Mouse (Mus musculus) adrenal gland, adult 10 weeks (tissue): ENCODE measurements around the gene Selenov. TPM values are rescaled to one million over a fixed set of nuclear protein-coding genes. Genes with fewer than 3 reads are reported as not detected.

Source experiments
- polyA plus RNA-seq: library from polyadenylated mRNA; stranded (reverse); fragments of 350-450 nt; fragmentation: Illumina TruSeq; extraction: RNeasy Lipid Tissue Mini Kit (QIAGEN cat#74804); gene quantifications from one replicate; pipeline ENCODE4 v1.2.3, GENCODE M21; 2014; ENCODE audit warnings: low read depth, low replicate concordance

The Selenov gene
- not detected for polyA plus RNA-seq

GRCm38 (mm10) chr7:28290638-28291590 lies at the start of gene Selenov:
Gene Selenov, minus strand, starts transcription at chr7:28291186.

GRCm38 (mm10) chr7:28338108-28338998 lies 47.4 kb upstream of the Selenov start, which contains the start of gene Supt5:
Gene Supt5, minus strand, starts transcription at chr7:28338746.

GRCm38 (mm10) chr7:28311926-28312543 lies 21.0 kb upstream of the Selenov start, which contains the start of gene Timm50:
Gene Timm50, minus strand, starts transcription at chr7:28312072.

GRCm38 (mm10) chr7:28301616-28302433 lies 10.8 kb upstream of the Selenov start, which contains the start of gene Dll3:
Gene Dll3, minus strand, starts transcription at chr7:28302238.

GRCm38 (mm10) chr7:28277615-28278278 lies 13.2 kb downstream of the Selenov start, which contains the start of gene Eid2b:
Gene Eid2b, plus strand, starts transcription at chr7:28277739.

GRCm38 (mm10) chr7:28267129-28268041 lies 23.6 kb downstream of the Selenov start, which contains the start of gene Eid2:
Gene Eid2, plus strand, starts transcription at chr7:28267881.

Other genes with a start within 250 kb of the Selenov start
- 41.3 TPM for gene Psmc4, start 241.1 kb downstream of the Selenov start, polyA plus RNA-seq
- gene Fcgbp, start 219.9 kb downstream of the Selenov start, polyA plus RNA-seq, result not detected
- not detected for gene 9530053A07Rik, start 161.7 kb downstream of the Selenov start, polyA plus RNA-seq
- gene Fbl, start 121.5 kb downstream of the Selenov start, polyA plus RNA-seq, result 12.5 TPM
- gene Dyrk1b, start 111.7 kb downstream of the Selenov start, polyA plus RNA-seq, result 0.64 TPM
- 23.3 TPM for gene Eid2, start 23.3 kb downstream of the Selenov start, polyA plus RNA-seq
- gene Eid2b, start 13.4 kb downstream of the Selenov start, polyA plus RNA-seq, result 17.0 TPM
- gene Dll3, start 11.1 kb upstream of the Selenov start, polyA plus RNA-seq, result not detected
- gene Timm50, start 20.9 kb upstream of the Selenov start, polyA plus RNA-seq, result 11.4 TPM
- 52.4 TPM for gene Supt5, start 47.6 kb upstream of the Selenov start, polyA plus RNA-seq
- 162 TPM for gene Rps16, start 59.5 kb upstream of the Selenov start, polyA plus RNA-seq
- gene Plekhg2, start 81.4 kb upstream of the Selenov start, polyA plus RNA-seq, result 2.1 TPM
- 16.1 TPM for gene Zfp36, start 89.1 kb upstream of the Selenov start, polyA plus RNA-seq
- gene Med29, start 101.5 kb upstream of the Selenov start, polyA plus RNA-seq, result 2.2 TPM
- gene Paf1, start 101.8 kb upstream of the Selenov start, polyA plus RNA-seq, result 67.0 TPM
- gene Gmfg, start 146.3 kb upstream of the Selenov start, polyA plus RNA-seq, result 7.7 TPM
- 0.58 TPM for gene Lrfn1, start 160.8 kb upstream of the Selenov start, polyA plus RNA-seq
- gene Ifnl2, start 219.3 kb upstream of the Selenov start, polyA plus RNA-seq, result not detected
- gene Ifnl3, start 231.7 kb upstream of the Selenov start, polyA plus RNA-seq, result not detected
- not detected for gene Sycn, start 249.7 kb upstream of the Selenov start, polyA plus RNA-seq